Mouse (Mus musculus): ENCODE measurements at regions not wholly inside any gene's neighbourhood (a gene's known extent, or its start where the extent isn't known, plus 50 kb on each side); places are given as distances from the start of the nearest gene placed in this dataset.

- no peak for DNase-seq
- intact Hi-C loops (cut with DNase I), result no loop called here
Observed at GRCm38 (mm10) chr15:18685439-18685838, 133.3 kb upstream of the Cdh10 start.

DNA sequence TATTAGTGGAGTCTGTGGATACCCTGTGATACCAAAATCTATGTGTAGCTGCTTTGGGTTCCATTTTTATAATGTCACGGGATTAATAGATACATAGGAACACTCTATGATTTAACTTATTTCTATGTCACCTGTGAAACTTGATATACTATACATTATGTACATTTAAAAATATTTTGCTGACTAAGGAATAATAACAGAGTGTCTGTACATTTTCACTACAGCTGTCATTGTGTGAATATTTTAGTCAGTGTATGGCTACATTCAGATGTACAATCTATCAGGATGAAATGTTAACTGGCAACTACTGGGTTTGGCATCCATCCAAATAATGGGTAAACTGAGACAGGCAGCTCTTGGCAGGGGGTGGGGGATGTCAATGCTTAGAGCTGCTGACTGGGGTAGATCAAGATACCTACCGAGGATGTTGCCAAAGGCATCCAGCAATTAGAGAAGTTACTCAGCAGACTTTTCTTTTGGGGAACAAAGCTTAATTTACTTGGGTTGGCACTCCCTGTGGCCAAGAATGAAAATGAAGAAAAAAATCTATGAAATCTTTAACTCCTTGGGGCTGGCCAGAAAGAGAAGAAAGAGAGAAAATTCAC is 122.0 kb upstream of the Cdh10 start:
- intact Hi-C loops (cut with DNase I), result no loop called here

DNA sequence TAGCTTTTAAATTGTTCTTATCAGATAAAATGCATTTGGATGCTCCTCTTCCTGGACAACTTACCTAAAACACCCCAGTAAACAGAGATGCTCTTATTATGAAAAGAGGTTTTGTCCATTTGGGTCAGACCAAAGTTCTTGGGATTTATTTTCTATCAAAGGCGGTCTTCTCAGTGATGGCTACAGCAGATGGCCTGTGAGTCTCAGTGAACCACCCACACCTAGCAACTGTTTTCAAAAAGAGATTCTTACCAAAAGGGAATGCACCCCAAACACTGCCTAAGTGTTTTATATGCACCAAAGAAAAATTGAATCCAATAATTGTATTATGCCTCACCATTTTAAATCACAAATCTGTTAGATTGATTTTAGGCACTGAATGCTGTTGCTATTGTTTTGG is 74.5 kb upstream of the Cdh10 start:
- intact Hi-C loops (cut with DNase I), result no loop called here
- no peak for DNase-seq

More for the DNA sequence above, 122.0 kb upstream of the Cdh10 start:
- no peak for DNase-seq

- DNase-seq, result peak in 1 of 2 experiments; percentile 4
- intact Hi-C loops (cut with DNase I), result no loop called here
Observed at GRCm38 (mm10) chr15:18748574-18749246, 70.0 kb upstream of the Cdh10 start.

Measured in heart, postnatal 10 days (tissue).